Mouse (Mus musculus) MEL (cell line): ENCODE measurements at regions not wholly inside any gene's neighbourhood (a gene's known extent, or its start where the extent isn't known, plus 50 kb on each side); places are given as distances from the start of the nearest gene placed in this dataset.

Source experiments
- POLR2A ChIP-seq, 2 experiments: IDR thresholded peaks; 2 replicates each; pipeline ENCODE4 v1.6.1; 2011 to 2012; ENCODE audit warnings: low read length in 2 of 2, mild to moderate bottlenecking in 2 of 2, control low read depth in 1 of 2, improper control_type of control experiment in 1 of 2, low read depth in 1 of 2, moderate library complexity in 1 of 2; ENCODE audit not compliant: control insufficient read depth in 1 of 2, insufficient read depth in 1 of 2, poor library complexity in 1 of 2
- ZC3H11A ChIP-seq: IDR thresholded peaks from 2 replicates; pipeline ENCODE4 v1.6.1; 2012; ENCODE audit warnings: low read depth, mild to moderate bottlenecking, inconsistent platforms, low read length, improper control_type of control experiment

- TF ChIP-seq POLR2A (IDR thresholded peaks at IDR 0.05; ENCODE audit: control insufficient read depth in 1 of 2, insufficient read depth in 1 of 2, low read depth in 1 of 2, low read length in 2 of 2, poor library complexity in 1 of 2) (no peak), ZC3H11A (no peak)
Measured at GRCm38 (mm10) chr2:74075566-74075965, 164.4 kb upstream of the Atp5g3 start.
